Mouse (Mus musculus) urinary bladder, adult 2 months (tissue): ENCODE data around the gene Tmem102. TPM values are rescaled to one million over a fixed set of nuclear protein-coding genes. Genes with fewer than 3 reads are reported as not detected.

Source experiments
- DNase-seq: peaks from one replicate; pipeline ENCODE4 v3.0.0; 2022; ENCODE audit warnings: low spot score
- polyA plus RNA-seq: library from polyadenylated mRNA; depleted of rRNA; stranded (reverse); fragments of >200 nt; gene quantifications from 2 replicates; pipeline ENCODE4 v1.2.3, GENCODE M21; 2012; rRNA removed

Gene Tmem102
- polyA plus RNA-seq = 11.5 and 13.2 TPM in 2 replicates

DNA sequence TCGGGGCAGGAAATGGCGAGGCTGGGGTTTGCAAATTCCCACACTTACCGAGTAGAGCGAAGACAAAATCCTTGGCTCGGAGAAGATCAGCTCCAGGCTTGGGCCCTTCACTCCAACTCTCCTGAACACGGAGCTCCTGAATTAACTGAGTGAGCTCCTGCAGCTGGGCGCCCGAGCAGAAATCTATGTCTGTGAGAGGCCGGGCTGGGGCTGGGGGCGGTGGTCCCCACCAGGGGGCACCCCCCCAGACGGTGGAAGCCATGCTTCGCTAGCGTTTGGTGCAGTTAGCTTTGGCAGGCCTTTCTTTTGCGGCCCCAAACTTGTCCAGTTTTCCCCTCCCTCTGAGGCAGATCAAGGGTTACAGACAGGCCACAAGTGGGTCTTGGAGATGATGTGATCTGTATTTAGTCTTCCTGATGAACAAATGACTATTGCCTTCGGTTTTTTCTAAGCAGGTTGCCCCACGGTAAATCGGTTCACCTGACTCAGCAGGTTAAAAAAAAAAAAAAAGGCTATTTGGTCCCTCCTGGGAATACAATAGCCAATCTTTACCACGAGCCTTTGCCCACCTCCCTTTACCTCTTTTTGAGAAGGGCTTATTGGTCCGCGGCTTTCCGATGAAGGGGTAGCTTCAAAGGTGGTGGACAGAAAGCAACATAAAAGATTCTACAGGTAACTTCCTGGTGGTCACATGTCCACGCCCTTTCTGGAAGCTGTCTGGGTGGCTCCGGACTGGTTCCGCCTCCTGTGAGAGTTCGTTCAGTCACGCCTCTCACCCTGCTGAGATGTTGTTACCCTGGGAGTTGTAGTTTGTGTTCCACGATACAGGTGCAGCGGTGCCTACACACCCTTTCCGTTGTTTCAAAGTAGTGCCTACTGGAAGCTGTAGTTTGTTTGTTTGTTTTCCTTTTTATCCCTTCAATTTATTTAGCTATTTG, at the start of gene Tmem102:
Gene Tmem102, minus strand, starts transcription at position 653 of the 938 bp plus-strand sequence.
- no peak for DNase-seq

DNA sequence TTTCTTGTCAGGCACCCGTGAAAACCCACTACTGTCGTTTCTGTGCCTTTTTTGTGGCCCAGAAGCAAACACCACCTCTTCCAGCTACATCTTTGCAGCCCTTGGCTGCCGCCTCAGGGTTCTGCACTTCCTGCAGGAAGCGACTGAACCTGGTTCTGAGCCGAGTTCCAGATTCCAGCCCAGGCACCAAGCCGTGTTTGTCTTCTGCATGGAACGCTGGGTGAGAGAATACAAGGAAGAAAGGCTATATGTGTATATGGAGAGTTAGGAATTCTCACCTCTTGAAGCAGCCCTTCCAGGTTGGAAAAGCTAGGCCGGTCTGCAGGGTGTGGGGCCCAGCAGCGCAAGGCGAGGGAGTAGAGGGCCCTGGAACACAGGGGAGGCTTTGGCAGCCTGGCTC, 49.3 kb upstream of the Tmem102 start:
- DNase-seq = no peak

DNA sequence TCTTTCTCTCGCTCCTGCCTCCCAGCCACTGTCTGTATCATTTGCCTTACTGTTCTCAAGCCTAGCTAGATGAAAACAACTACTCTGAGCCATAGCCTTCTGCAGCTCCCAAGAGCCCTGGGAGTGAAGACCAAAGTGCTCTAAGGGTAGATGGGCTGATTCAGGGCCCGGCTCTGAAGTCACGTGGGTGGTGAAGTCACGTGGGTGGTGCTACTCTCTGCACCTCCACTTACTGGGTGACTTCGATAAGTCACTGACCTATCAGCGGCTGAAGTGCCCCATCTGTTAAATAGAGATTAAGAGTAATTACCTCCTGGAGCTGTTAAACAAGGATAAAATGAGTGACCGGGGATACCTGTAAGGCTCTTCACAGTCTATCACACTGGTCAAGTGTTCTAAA, 48.6 kb upstream of the Tmem102 start:
- DNase-seq = no peak

DNA sequence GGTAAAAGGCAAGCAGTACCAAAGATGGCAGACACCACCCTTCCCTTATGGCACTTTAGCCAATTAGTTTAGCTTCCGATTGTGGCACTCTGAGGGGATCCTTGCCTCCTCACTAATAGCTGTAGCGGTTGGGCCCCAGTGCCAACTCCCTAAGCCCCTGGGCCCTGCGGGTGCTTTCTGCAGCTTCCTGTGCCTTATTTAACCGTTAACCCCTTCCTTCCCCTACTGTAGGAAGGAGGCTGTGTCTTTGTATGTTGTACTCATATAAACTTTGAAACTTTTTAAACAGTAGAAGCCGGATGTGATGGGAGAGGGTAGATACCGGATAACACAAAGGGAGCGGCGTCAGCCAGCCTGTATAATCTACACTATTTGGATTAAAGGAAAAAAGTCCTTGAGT, 45.3 kb upstream of the Tmem102 start:
- DNase-seq = no peak

DNA sequence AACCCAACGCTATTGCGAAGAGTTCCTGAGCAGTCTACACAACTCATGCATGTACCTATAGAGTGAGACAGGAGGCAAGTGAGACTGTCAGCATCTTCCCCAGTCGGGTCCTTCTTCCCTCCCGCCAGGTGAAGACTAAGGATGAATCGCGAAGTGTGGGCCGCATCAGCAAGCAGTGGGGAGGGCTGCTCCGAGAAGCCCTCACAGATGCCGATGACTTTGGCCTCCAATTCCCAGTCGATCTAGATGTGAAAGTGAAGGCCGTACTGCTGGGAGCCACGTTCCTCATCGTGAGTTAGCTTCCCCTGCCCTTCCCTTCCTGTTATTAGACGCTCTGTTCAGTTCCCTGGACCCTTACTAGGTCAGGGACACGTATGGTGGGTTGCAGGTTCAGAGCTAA, 44.5 kb upstream of the Tmem102 start:
- DNase-seq = no peak

DNA sequence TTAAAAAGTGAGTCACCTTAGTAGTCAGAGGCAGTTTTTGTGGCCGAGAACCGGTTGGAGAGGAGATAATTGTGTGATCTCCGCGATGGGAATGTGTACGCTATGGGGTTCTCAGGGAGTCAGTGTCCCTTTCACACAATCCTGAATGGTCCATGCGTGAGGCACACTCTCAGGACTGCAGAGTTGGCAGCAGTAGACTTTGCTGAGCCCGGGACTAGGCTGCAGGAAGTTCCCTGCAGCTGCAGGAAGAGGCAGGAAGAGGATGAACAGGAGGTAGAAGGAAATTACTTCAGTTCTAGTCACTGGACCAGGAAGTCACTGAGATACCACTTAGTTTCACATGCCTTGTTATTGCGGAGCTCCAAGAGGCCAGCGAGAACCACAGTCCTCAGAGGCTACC, 43.7 kb upstream of the Tmem102 start:
- DNase-seq = no peak

DNA sequence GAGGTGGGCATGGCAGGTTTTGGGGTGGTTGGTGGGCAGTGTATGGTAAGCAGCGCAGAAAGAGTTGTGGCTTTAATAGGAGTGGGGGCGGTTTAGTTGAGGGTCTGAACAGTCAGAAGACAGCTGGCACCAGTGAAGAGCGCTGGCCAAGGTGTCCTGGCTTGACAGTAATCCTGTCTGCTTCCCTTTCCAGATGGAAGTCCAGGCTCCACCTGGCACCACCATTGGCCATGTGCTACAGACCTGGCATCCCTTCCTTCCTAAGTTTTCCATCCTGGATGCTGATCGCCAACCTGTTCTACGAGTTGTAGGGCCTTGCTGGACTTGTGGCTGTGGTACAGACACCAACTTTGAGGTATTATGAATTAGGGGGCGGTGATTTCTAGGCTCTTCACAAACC, 42.6 kb upstream of the Tmem102 start:
- no peak for DNase-seq

DNA sequence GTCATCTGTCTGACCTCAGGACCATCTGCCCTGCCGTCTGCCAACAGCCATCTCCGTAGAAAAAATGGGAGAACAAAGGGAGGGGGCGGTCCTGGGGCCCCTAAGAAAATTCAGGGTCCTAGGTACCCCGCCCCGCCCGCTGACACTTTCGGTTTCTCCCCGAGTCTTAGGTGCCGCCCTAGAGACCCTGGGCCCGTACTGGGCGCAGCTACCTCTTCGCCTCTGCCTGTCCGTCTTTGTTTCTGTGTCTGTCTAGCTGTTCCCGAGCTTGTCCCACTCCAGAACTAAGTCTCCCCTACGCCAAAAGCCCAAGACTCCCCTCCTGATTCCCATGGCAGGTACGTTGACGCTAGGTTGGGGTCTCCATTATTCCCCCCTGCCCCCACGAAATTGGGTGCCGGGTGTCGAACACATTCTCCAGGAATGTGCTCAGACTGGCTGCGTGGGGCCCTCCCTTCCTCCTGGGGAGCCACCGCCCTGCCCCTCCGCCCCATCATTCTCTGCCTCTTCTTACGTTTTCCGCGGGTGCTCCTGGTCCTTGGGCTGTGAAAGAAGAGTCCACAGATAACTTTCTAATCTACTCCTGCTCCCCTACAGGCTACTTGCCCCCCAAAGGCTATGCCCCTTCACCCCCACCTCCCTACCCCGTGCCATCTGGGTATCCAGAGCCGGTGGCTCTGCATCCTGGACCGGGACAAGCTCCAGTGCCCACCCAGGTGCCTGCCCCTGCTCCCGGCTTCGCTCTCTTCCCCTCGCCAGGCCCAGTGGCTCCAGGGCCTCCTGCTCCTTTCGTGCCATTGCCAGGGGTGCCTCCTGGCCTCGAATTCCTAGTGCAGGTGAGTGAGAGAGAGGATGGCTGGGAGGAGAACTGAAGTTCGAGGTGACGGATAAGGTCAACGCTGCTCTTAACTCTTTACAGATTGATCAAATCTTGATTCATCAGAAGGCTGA, 41.6 kb upstream of the Tmem102 start:
- DNase-seq = no peak

DNA sequence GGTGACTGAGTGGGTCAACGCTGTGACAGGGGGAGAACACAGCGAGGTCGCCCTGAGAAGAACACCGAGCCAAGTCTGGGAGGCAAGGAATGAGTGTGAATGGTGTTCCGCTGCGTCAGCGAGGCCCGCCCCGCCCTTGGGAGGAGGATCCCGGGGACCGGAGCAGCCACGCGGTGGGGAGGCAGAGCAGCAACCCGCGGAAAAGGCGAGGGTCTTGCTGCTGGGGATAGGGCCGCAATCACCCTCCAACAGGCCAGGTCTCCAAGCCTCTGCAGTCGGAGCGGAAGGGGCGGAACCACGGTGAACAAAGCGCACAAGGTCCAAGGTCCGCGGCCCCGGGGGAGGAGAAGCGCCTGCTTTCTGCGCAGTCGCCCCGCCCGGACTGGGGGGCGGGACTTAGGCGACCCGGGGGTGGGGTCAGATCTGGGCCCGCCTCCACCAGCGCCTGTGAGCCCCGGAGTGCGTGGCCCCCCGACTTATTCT, 40.8 kb upstream of the Tmem102 start, which contains the start of gene Plscr3:
Gene Plscr3, plus strand, starts transcription at position 179 of the 483 bp plus-strand sequence.
- DNase-seq = peak; percentile 92

DNA sequence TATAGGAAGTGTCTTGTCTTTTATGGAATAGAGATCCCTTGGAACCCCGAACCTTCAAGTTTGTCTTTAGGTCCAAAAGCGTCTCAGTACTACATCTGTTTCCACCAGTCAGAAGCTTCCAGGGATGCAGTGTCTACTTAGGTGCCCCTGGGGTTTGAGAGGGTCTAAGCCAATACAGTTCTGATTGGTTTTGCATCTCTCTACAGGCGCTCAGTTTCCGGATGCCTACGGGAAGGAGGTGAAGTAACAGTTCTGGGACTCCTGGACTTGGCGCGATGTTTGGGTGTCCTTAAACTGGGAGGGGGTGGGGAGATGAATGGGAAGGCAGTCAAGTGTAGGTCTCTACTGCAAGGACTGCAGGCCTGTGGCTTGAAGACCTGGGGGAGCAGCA, 33.3 kb upstream of the Tmem102 start:
- DNase-seq = no peak

DNA sequence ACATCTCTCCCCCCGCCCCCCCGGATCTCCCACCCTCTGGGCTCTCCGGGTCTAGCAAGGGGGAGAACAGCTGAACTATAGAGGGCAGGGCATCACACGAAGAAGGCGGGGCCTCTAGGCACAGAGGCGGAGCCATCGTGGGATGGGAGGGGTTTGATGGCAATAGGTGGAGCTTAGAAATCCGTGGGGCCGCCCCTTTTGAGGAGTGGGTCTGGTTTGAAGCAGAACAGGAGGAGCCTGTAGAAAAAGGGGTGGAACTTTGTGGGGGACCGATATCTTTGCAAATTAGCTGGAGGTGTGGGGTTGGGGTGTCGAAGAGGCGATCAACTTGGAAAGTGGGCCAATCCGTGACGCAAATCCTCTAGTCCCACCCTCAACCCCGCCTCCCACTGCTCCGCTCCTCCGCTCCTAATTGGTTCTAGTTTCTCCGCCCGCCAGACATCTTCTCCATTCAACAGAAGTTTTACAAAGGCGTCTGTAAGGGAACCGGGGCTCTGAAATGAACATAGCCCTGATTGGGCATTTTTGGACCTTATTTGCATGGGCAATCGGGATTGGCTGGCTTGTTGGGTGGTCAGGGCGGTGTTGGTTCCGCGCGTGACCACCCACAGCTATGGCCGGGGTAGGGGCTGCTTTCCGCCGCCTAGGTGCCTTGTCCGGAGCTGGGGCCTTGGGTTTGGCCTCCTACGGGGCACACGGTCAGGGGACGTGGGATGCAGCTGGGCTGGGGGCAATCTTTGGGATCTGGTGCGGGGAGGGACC, 32.7 kb upstream of the Tmem102 start, which contains the start of gene Tmem256:
Gene Tmem256, plus strand, starts transcription at position 563 of the 762 bp plus-strand sequence.
- DNase-seq = peak; percentile 79

DNA sequence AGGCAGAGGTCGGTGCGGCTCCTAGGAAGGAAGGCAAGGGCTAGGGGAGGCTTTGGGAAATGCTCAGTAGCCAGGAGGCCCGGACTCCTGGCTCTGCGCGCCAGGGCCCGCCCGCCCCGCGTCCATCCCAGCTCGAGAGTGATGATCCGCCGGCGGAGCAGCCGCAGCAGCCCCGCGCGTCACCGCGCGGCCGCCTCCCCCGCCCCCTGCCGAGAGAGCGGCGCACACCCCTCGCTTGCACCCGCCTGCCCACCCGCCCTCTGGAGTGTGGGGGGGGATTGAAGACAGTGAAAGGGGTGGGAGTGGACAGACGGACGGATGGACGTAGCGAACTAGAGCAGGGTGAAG, 32.2 kb upstream of the Tmem102 start, which contains the start of gene Nlgn2:
Gene Nlgn2, minus strand, starts transcription at position 181 of the 348 bp plus-strand sequence.
- DNase-seq = no peak

DNA sequence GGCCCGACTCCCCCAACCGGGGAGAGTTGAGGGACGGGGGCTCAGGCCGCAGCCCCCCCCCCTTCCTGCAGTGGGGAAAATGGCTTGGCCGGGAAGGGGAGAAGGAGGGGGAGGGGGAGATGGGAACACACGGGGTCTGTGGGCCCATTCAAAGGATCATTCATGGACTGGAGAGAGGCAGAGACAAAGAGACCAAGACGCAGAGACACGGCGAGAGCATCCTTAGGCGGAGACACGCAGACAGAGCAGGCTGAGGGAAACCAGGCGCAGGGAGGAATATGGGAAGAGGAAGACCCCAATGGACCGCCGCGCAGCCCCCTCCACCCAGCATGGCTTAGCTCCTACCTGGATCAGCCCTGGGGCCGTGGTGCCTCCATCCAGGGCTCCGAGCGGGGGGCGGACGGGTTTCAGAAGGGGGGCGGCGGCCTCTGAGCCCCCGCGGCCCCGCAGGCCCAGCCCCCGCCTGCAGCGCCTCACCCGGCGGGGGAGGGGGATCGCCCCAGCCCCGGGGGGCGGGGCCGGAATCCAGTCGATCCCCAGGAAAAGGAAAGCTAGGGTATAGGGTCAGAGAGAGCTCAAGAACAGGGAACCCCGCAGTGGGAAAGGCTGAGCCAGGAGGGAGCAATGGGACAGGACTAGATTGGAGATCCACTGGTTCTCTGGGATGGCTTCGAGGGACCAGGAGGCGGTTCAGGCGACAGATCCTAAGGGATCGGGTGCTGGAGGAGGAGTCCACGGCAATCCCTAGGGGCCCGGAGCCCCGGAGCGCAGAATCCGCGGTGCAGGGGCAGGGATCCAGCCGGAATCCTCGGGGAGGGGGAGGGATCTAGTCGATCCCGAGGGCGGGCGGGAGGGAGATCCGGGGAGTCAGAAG, 31.5 kb upstream of the Tmem102 start:
- no peak for DNase-seq

DNA sequence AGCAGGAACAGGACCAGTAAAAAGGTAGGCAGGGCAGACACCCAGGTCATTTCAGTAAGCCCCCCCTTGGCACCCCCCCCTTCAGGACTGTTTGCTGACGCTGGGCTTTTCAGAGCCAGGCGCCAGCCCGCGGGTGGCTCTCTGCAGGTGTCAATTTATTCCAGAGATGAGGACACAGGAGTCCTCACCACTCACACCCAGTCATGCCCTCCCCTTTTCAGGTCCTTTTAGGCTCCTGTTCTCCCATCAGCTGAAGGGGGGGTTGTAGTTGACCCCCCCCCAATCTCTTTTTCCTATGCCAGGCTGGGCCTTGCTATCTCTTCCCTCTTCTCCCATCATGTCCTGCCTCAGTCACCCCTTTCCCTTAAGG, 30.5 kb upstream of the Tmem102 start:
- DNase-seq = no peak

DNA sequence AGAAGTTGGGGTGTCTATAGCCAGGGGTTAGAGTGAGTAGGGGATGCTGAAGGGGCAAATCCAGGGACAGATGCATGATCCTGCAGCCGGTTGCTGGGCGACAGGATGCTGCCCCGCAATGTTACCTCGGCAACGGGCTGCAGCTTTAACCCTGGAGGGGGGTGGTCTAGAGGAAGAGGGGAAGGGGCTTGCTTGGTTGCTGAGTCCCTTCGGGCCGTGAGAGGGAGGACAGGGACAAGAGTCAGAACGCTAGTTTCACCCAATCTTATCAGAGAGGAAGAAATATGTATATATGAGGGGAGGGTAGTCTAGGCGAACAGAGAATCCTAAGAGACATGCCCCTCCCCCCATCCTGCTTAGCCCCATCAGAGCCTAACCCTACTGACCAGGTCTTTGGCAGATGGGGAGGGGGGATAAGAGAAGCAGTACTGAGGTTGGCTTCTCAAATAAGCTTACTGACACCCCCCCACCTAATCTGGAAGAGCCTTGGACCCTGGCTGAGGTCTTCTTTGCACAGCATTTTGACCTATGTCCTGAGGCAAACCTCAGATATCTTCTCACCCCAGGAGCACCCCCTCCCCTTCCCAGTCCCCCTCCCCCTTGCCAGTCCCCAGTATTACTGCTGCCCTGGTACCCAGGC, 30.0 kb upstream of the Tmem102 start:
- no peak for DNase-seq

DNA sequence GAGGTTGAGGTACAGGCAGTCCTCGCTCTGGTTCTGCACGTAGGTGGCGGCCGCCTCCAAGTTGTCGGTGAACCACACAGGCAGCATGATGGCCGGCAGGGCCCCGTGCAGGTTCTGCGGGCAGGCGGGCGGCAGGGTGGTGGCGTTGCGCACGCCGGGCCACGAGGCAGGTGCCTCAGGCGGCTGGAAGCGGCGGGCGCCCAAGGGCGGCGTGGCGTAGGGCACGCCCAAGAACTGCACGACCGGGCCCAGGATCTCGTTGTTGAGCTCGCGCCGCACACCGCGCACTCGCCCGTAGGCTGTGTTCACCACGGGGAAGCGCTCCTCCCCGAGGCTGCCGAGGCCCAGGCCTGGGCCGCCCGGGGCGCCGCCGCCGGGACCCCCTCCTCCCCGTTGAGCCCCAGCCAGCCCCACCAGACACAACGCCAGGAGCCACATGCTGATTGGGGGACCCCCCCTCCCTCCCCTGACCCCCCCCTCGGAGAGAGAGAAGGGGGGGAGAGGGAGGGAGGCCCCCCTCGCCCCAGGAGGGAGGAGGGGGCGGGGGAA, 28.7 kb upstream of the Tmem102 start:
- DNase-seq = no peak

DNA sequence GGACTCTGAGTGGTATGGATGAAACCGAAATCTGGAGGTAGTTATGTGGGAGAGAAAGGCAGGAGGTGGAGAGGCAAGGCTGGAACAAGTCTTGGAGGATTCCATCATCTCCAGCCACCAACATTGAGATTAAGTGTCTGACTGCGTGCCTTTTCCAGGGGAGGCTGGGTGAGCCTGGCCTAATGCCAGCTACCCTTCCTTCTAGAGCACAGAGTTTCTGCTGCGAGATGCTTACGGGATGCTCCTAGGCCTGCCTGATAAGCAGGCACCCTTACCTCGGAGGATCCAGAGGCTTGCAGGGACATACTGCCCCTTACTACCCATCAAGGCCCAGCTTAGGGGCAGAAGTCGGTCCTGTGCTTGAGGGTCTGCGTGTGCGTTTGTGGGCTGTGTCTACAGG, 28.1 kb upstream of the Tmem102 start:
- DNase-seq = no peak

DNA sequence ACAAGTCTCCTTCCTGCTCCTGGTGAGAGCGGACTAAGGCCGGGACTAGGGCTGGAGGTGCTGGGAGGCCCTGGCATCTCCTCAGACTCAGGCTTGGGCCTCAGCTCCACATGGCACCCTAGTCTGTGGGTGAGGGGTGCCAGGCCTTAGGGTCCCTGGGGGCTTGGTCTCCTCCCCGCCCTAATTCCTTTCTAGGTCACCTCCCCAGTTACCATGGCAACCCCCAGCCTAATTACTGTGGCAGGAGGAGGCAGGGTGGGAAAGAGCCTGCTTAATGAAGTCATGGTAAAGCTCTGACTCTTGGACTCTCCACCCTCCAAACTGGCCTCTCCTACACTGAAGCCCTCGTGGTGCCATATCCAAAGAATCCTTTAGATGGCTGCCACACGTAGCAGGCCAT, 23.4 kb upstream of the Tmem102 start:
- DNase-seq = no peak

DNA sequence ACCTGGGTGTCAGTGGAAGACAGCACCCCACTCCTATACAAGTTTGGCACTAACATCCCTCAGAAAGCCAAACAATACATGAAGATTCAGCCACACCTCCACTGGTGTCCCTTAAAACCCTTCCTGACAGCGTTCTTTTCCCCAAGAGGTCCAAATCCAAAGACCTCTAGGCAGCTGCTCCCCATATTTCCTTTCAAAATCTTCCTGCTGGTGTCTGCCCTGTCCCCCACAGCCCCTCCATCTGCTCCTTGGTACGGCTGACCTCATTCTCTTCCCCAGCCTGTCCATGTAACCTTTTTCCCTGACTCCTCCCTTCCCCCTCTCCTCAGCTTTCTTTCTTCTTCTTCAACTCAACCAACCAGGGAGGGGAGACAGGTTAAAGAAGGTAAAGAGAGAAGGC, 18.0 kb upstream of the Tmem102 start:
- DNase-seq = no peak

DNA sequence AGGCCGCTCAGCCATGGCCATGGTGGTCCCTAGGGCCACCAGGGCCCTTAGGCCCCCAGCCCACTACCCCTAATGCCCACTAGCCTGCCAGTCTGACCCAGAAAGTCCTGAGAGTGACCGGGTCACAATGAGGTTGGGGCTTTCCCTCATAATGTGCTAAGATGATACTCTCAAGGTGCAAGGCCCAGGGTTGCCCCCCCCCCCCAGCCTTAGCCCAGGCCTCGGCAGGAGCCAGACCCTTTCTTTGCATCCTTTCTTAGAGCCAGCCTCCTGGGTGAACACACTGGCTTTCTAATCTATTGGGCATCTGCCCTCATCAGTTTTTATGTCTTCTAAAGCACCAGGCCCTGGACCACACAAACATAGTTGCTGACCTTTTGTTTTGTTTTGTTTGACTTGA, 16.7 kb upstream of the Tmem102 start, which contains the start of gene Spem1:
Gene Spem1, minus strand, starts transcription at position 101 of the 400 bp plus-strand sequence.
- no peak for DNase-seq
